Mouse (Mus musculus): Measurements from ENCODE around the gene Clstn2.

The Clstn2 gene

GRCm38 (mm10) chr9:98032573-98033272, at the start of gene Clstn2:
Gene Clstn2 (minus strand): TSS chr9:98033181.
- in situ Hi-C loops (cut with MboI; ENCODE audit: unreplicated experiment in 2 of 2) = loop anchor here in 1 of 2 experiments (25.0 kb wide), 1 partner anchor 505 kb away; no protein-coding TSS in a partner anchor

- in situ Hi-C loops (cut with MboI; ENCODE audit: unreplicated experiment in 2 of 2) = no loop called here
Observed at GRCm38 (mm10) chr9:98067767-98068166, 34.8 kb upstream of the Clstn2 start.

- in situ Hi-C loops (cut with MboI; ENCODE audit: unreplicated experiment in 2 of 2) = no loop called here
Observed at GRCm38 (mm10) chr9:98061646-98062045, 28.7 kb upstream of the Clstn2 start.

GRCm38 (mm10) chr9:98057291-98057690, 24.3 kb upstream of the Clstn2 start:
- in situ Hi-C loops (cut with MboI; ENCODE audit: unreplicated experiment in 2 of 2) = no loop called here

- in situ Hi-C loops (cut with MboI; ENCODE audit: unreplicated experiment in 2 of 2) = no loop called here
Observed at GRCm38 (mm10) chr9:98051343-98051742, 18.4 kb upstream of the Clstn2 start.

GRCm38 (mm10) chr9:98033273-98033855, 383 bp upstream of the Clstn2 start:
- in situ Hi-C loops (cut with MboI; ENCODE audit: unreplicated experiment in 2 of 2) = loop anchor here in 1 of 2 experiments (25.0 kb wide), 1 partner anchor 504 kb away; no protein-coding TSS in a partner anchor

GRCm38 (mm10) chr9:98031898-98032572, 946 bp downstream of the Clstn2 start:
- in situ Hi-C loops (cut with MboI; ENCODE audit: unreplicated experiment in 2 of 2) = loop anchor here in 1 of 2 experiments (25.0 kb wide), 1 partner anchor 505 kb away; no protein-coding TSS in a partner anchor

GRCm38 (mm10) chr9:98030715-98031114, 2.3 kb downstream of the Clstn2 start:
- in situ Hi-C loops (cut with MboI; ENCODE audit: unreplicated experiment in 2 of 2) = loop anchor here in 1 of 2 experiments (25.0 kb wide), 1 partner anchor 507 kb away; no protein-coding TSS in a partner anchor

- in situ Hi-C loops (cut with MboI; ENCODE audit: unreplicated experiment in 2 of 2) = loop anchor here in 1 of 2 experiments (25.0 kb wide), 1 partner anchor 512 kb away; no protein-coding TSS in a partner anchor
Observed at GRCm38 (mm10) chr9:98025548-98025947, 7.4 kb downstream of the Clstn2 start.

- in situ Hi-C loops (cut with MboI; ENCODE audit: unreplicated experiment in 2 of 2) = no loop called here
Observed at GRCm38 (mm10) chr9:98023069-98023468, 9.9 kb downstream of the Clstn2 start.

GRCm38 (mm10) chr9:98019876-98020275, 13.1 kb downstream of the Clstn2 start:
- in situ Hi-C loops (cut with MboI; ENCODE audit: unreplicated experiment in 2 of 2) = no loop called here

GRCm38 (mm10) chr9:98018687-98019086, 14.3 kb downstream of the Clstn2 start:
- in situ Hi-C loops (cut with MboI; ENCODE audit: unreplicated experiment in 2 of 2) = no loop called here

- in situ Hi-C loops (cut with MboI; ENCODE audit: unreplicated experiment in 2 of 2) = no loop called here
Observed at GRCm38 (mm10) chr9:98016576-98016975, 16.4 kb downstream of the Clstn2 start.

GRCm38 (mm10) chr9:97996349-97996748, 36.6 kb downstream of the Clstn2 start:
- in situ Hi-C loops (cut with MboI; ENCODE audit: unreplicated experiment in 2 of 2) = no loop called here

- in situ Hi-C loops (cut with MboI; ENCODE audit: unreplicated experiment in 2 of 2) = no loop called here
Observed at GRCm38 (mm10) chr9:97995723-97996122, 37.3 kb downstream of the Clstn2 start.

GRCm38 (mm10) chr9:97992131-97992530, 40.9 kb downstream of the Clstn2 start:
- in situ Hi-C loops (cut with MboI; ENCODE audit: unreplicated experiment in 2 of 2) = no loop called here

GRCm38 (mm10) chr9:97977339-97977738, 55.6 kb downstream of the Clstn2 start:
- in situ Hi-C loops (cut with MboI; ENCODE audit: unreplicated experiment in 2 of 2) = no loop called here

- in situ Hi-C loops (cut with MboI; ENCODE audit: unreplicated experiment in 2 of 2) = no loop called here
Observed at GRCm38 (mm10) chr9:97974801-97975347, 58.1 kb downstream of the Clstn2 start.

- in situ Hi-C loops (cut with MboI; ENCODE audit: unreplicated experiment in 2 of 2) = no loop called here
Observed at GRCm38 (mm10) chr9:97966691-97967090, 66.3 kb downstream of the Clstn2 start.

GRCm38 (mm10) chr9:97957508-97957907, 75.5 kb downstream of the Clstn2 start:
- in situ Hi-C loops (cut with MboI; ENCODE audit: unreplicated experiment in 2 of 2) = no loop called here
